Mouse (Mus musculus): ENCODE measurements around the gene Gmnn. TPM values are rescaled to one million over a fixed set of nuclear protein-coding genes. Genes with fewer than 3 reads are reported as not detected.

Gmnn gene
- total and polyA plus RNA-seq, 3 experiments = 127 to 155 (median 129) TPM

GRCm38 (mm10) chr13:24803196-24803595 is 41.5 kb upstream of the Gmnn start:
- Histone ChIP-seq H3K9me3 (replicated peaks; ENCODE audit: insufficient read depth, low read length) (no peaks in the 10 kb centered on the region), H3K36me3 (ENCODE audit: control insufficient read depth in 1 of 2, insufficient read depth in 2 of 2, low read length in 2 of 2) (peaks cover 35 to 37% of the 10 kb centered on the region in 2 experiments), H3K4me1 (ENCODE audit: control insufficient read depth in 1 of 2, insufficient read depth in 2 of 2, low read length in 2 of 2) (peaks cover 8 to 12% of the 10 kb centered on the region in 2 experiments), H3K4me3 (ENCODE audit: control insufficient read depth in 1 of 2, insufficient read depth in 1 of 2, low read depth in 2 of 2, low read length in 2 of 2) (peak overlapping the region; percentile 82 to 100), H3K79me2 (ENCODE audit: control insufficient read depth, insufficient read depth, low read length, poor library complexity) (peaks cover 48% of the 10 kb centered on the region), H3K27ac (ENCODE audit: control insufficient read depth, low read depth, low read length) (no peak overlapping the region), H3K9ac (ENCODE audit: control insufficient read depth, low read depth, low read length, poor library complexity, severe bottlenecking) (peak overlapping the region; percentile 98), H3K27me3 (ENCODE audit: control insufficient read depth in 1 of 2, insufficient read depth in 2 of 2, low read length in 2 of 2) (no peaks in the 10 kb centered on the region)
- TF ChIP-seq MYB (IDR thresholded peaks at IDR 0.05; ENCODE audit: low read depth, low read length) (no peak), MAX (IDR thresholded peaks at IDR 0.05; ENCODE audit: low read length) (no peak), MYC (IDR thresholded peaks at IDR 0.05; ENCODE audit: low read depth, low read length) (no peak), CHD2 (IDR thresholded peaks at IDR 0.05; ENCODE audit: low read length) (no peak), USF2 (IDR thresholded peaks at IDR 0.05; ENCODE audit: borderline replicate concordance in 1 of 2, insufficient read depth in 1 of 2, low read depth in 1 of 2, low read length in 2 of 2) (no peak), CTCF (IDR thresholded peaks at IDR 0.05 in 2 of 3, conservative IDR thresholded peaks at IDR 0.05 in 1 of 3; ENCODE audit: control insufficient read depth in 1 of 3, insufficient read depth in 1 of 3, low read depth in 2 of 3, low read length in 3 of 3, poor library complexity in 1 of 3, severe bottlenecking in 1 of 3) (no peak), EP300 (IDR thresholded peaks at IDR 0.05; ENCODE audit: low read depth in 1 of 2, low read length in 2 of 2) (no peak), ZC3H11A (IDR thresholded peaks at IDR 0.05; ENCODE audit: low read depth, low read length) (no peak), RAD21 (IDR thresholded peaks at IDR 0.05; ENCODE audit: low read depth, low read length) (no peak)
- peak; percentile 51 for DNase-seq (ENCODE audit: low read depth, low spot score)

GRCm38 (mm10) chr13:24802131-24802691 is 40.5 kb upstream of the Gmnn start:
- H3K4me3 ChIP-seq (ENCODE audit: control insufficient read depth in 1 of 2, insufficient read depth in 1 of 2, low read depth in 2 of 2, low read length in 2 of 2) = peak overlapping the region; percentile 82 to 100
- peaks cover 25 to 30% of the 10 kb centered on the region in 2 experiments for H3K36me3 ChIP-seq (ENCODE audit: control insufficient read depth in 1 of 2, insufficient read depth in 2 of 2, low read length in 2 of 2)
- no peaks in the 10 kb centered on the region for H3K9me3 ChIP-seq (replicated peaks; ENCODE audit: insufficient read depth, low read length)
- H3K4me1 ChIP-seq (ENCODE audit: control insufficient read depth in 1 of 2, insufficient read depth in 2 of 2, low read length in 2 of 2) = peaks cover 8 to 12% of the 10 kb centered on the region in 2 experiments
- H3K9ac ChIP-seq (ENCODE audit: control insufficient read depth, low read depth, low read length, poor library complexity, severe bottlenecking) = peak overlapping the region; percentile 98
- H3K79me2 ChIP-seq (ENCODE audit: control insufficient read depth, insufficient read depth, low read length, poor library complexity) = peaks cover 46% of the 10 kb centered on the region
- DNase-seq (ENCODE audit: low read depth, low spot score) = peak; percentile 89
- H3K27ac ChIP-seq (ENCODE audit: control insufficient read depth, low read depth, low read length) = peak overlapping the region; percentile 98
- no peaks in the 10 kb centered on the region for H3K27me3 ChIP-seq (ENCODE audit: control insufficient read depth in 1 of 2, insufficient read depth in 2 of 2, low read length in 2 of 2)
- TF ChIP-seq ZC3H11A (IDR thresholded peaks at IDR 0.05; ENCODE audit: low read depth, low read length) (no peak), TCF12 (IDR thresholded peaks at IDR 0.05; ENCODE audit: low read depth, low read length) (0 out of 2 replicates have a peak, but pooled peaks have one; percentile 2), JUND (IDR thresholded peaks at IDR 0.05; ENCODE audit: low read depth, low read length) (no peak), ETS1 (IDR thresholded peaks at IDR 0.05; ENCODE audit: low read depth, low read length) (peak; percentile 95), MXI1 (IDR thresholded peaks at IDR 0.05; ENCODE audit: low read depth, low read length) (peak; percentile 97), SIN3A (IDR thresholded peaks at IDR 0.05; ENCODE audit: low read length) (peak; percentile 96), KAT2A (conservative IDR thresholded peaks at IDR 0.05; ENCODE audit: low read depth, low read length) (no peak), GABPA (IDR thresholded peaks at IDR 0.05; ENCODE audit: low read depth, low read length) (no peak), POLR2AphosphoS2 (IDR thresholded peaks at IDR 0.05; ENCODE audit: low read length) (no peak), MYC (IDR thresholded peaks at IDR 0.05; ENCODE audit: low read depth, low read length) (peak; percentile 80), GATA1 (IDR thresholded peaks at IDR 0.05; ENCODE audit: low read depth, low read length) (no peak), BHLHE40 (IDR thresholded peaks at IDR 0.05; ENCODE audit: borderline replicate concordance, low read depth, low read length) (no peak), TAL1 (IDR thresholded peaks at IDR 0.05; ENCODE audit: low read length) (no peak), NRF1 (IDR thresholded peaks at IDR 0.05; ENCODE audit: insufficient read depth, low read depth, low read length, poor library complexity, severe bottlenecking) (no peak), MAX (IDR thresholded peaks at IDR 0.05; ENCODE audit: low read length) (peak; percentile 75), MAFK (IDR thresholded peaks at IDR 0.05; ENCODE audit: borderline replicate concordance, low read depth, low read length) (no peak), ZKSCAN1 (IDR thresholded peaks at IDR 0.05; ENCODE audit: low read depth, low read length) (no peak), CTCF (IDR thresholded peaks at IDR 0.05 in 2 of 3, conservative IDR thresholded peaks at IDR 0.05 in 1 of 3; ENCODE audit: control insufficient read depth in 1 of 3, insufficient read depth in 1 of 3, low read depth in 2 of 3, low read length in 3 of 3, poor library complexity in 1 of 3, severe bottlenecking in 1 of 3) (no peak), E2F4 (IDR thresholded peaks at IDR 0.05; ENCODE audit: borderline replicate concordance, low read depth, low read length) (no peak), CHD1 (IDR thresholded peaks at IDR 0.05; ENCODE audit: low read depth, low read length) (no peak; the same call in none of the 2 replicates), POLR2A (IDR thresholded peaks at IDR 0.05; ENCODE audit: control insufficient read depth in 1 of 2, insufficient read depth in 1 of 2, low read depth in 1 of 2, low read length in 2 of 2, poor library complexity in 1 of 2) (peak; percentile 40 to 73; a peak in 3 of 4 replicates), RCOR1 (IDR thresholded peaks at IDR 0.05; ENCODE audit: low read depth, low read length) (no peak)
